ENCODE assay signal across 8 mouse cellular contexts in genomic region chr1:160194529-160195336, GRCm38 (mm10). TPM values are rescaled to one million over a fixed set of nuclear protein-coding genes. Genes with fewer than 3 reads are reported as not detected.
A peak's percentile ranks its signal among the peaks of the same experiment; 100 is the strongest.
DNase-seq lines count a peak whose midpoint lies in the region; ATAC-seq and TF ChIP-seq lines count a peak whose summit lies in the region.

Gene Mrps14 (plus strand): TSS chr1:160195215.

- ATAC-seq in G1E (ENCODE audit: extremely low read depth, insufficient number of reproducible peaks, low FRiP score, poor library complexity, severe bottlenecking): peak; percentile 97
- ATAC-seq in forebrain, embryonic 16.5 days: peak; percentile 99
- ATAC-seq in lung, embryonic 14.5 days (ENCODE audit: insufficient read depth): peak; percentile 99

- H3K36me3 ChIP-seq in G1E (replicated peaks): peaks cover 35% of the 10 kb centered on the region
- peaks cover 6% of the 10 kb centered on the region; the same call in 1 of the 2 replicates for H3K36me3 ChIP-seq in forebrain, embryonic 16.5 days (ENCODE audit: control insufficient read depth, insufficient read depth)
- H3K36me3 ChIP-seq in lung, embryonic 14.5 days (ENCODE audit: insufficient read depth): peaks cover 19% of the 10 kb centered on the region
- H3K36me3 ChIP-seq in thymus, adult 2 months (ENCODE audit: control insufficient read depth, insufficient read depth, low read length): peaks cover 4% of the 10 kb centered on the region; the same call in 1 of the 2 replicates

- H3K27ac ChIP-seq in forebrain, embryonic 16.5 days (ENCODE audit: low read length): peak within 1 kb of the TSS; percentile 75
- peak within 1 kb of the TSS; percentile 92 for H3K27ac ChIP-seq in layer of hippocampus, adult 2 months
- H3K27ac ChIP-seq in lung, embryonic 14.5 days (ENCODE audit: low read depth): peak within 1 kb of the TSS; percentile 71
- H3K27ac ChIP-seq in olfactory bulb, adult 2 months (ENCODE audit: insufficient read depth, low read depth, low read length): no peak within 1 kb of the TSS
- peak within 1 kb of the TSS; percentile 13; the same call in 1 of the 2 replicates for H3K27ac ChIP-seq in thymus, adult 2 months (ENCODE audit: control insufficient read depth, insufficient read depth, low read length)

- peak within 1 kb of the TSS; percentile 91 for H3K4me3 ChIP-seq in G1E (ENCODE audit: low read depth, low read length)
- peak within 1 kb of the TSS; percentile 95 for H3K4me3 ChIP-seq in forebrain, embryonic 16.5 days (replicated peaks; ENCODE audit: low read length)
- H3K4me3 ChIP-seq in layer of hippocampus, adult 2 months: peak within 1 kb of the TSS; percentile 95
- H3K4me3 ChIP-seq in lung, embryonic 14.5 days (ENCODE audit: low read depth, low read length): peak within 1 kb of the TSS; percentile 87
- H3K4me3 ChIP-seq in olfactory bulb, adult 2 months (ENCODE audit: insufficient read depth, low read depth, low read length): peak within 1 kb of the TSS; percentile 51
- peak within 1 kb of the TSS; percentile 88 for H3K4me3 ChIP-seq in thymus, adult 2 months (ENCODE audit: control insufficient read depth, insufficient read depth, low read length)

- H3K9me3 ChIP-seq in G1E (replicated peaks): no peaks in the 10 kb centered on the region
- H3K9me3 ChIP-seq in forebrain, embryonic 16.5 days (ENCODE audit: control insufficient read depth, low read length): no peaks in the 10 kb centered on the region
- no peaks in the 10 kb centered on the region for H3K9me3 ChIP-seq in lung, embryonic 14.5 days (ENCODE audit: low read depth, low read length)

- H3K4me1 ChIP-seq in G1E (ENCODE audit: insufficient read depth, low read depth, low read length): peaks cover 25% of the 10 kb centered on the region
- H3K4me1 ChIP-seq in forebrain, embryonic 16.5 days (replicated peaks; ENCODE audit: control insufficient read depth, insufficient read depth, low read length): peaks cover 13% of the 10 kb centered on the region
- H3K4me1 ChIP-seq in lung, embryonic 14.5 days (ENCODE audit: insufficient read depth): no peaks in the 10 kb centered on the region
- H3K4me1 ChIP-seq in olfactory bulb, adult 2 months (ENCODE audit: control insufficient read depth, insufficient read depth, low read length): no peaks in the 10 kb centered on the region
- peaks cover 4% of the 10 kb centered on the region for H3K4me1 ChIP-seq in thymus, adult 2 months (replicated peaks; ENCODE audit: control insufficient read depth, insufficient read depth, low read length)

- H3K4me2 ChIP-seq in forebrain, embryonic 16.5 days (ENCODE audit: low read length): peak within 1 kb of the TSS; percentile 96
- peak within 1 kb of the TSS; percentile 69 for H3K4me2 ChIP-seq in lung, embryonic 14.5 days

- H3K9ac ChIP-seq in forebrain, embryonic 16.5 days (replicated peaks; ENCODE audit: low read depth, low read length): peak within 1 kb of the TSS; percentile 87
- peak within 1 kb of the TSS; percentile 90 for H3K9ac ChIP-seq in lung, embryonic 14.5 days

- H3K27me3 ChIP-seq in G1E (ENCODE audit: insufficient read depth, low read length): peaks cover 17% of the 10 kb centered on the region
- H3K27me3 ChIP-seq in forebrain, embryonic 16.5 days (replicated peaks; ENCODE audit: control insufficient read depth, insufficient read depth, low read length): no peaks in the 10 kb centered on the region
- H3K27me3 ChIP-seq in lung, embryonic 14.5 days (ENCODE audit: insufficient read depth, low read length): no peaks in the 10 kb centered on the region
- H3K27me3 ChIP-seq in thymus, adult 2 months (ENCODE audit: control insufficient read depth, insufficient read depth, low read length): no peaks in the 10 kb centered on the region

- WGBS in forebrain, embryonic 16.5 days: 6% methylated on average over 31 of the region's 31 CpGs
- WGBS in lung, embryonic 14.5 days: 6% methylated on average over 31 of the region's 31 CpGs
- WGBS in olfactory bulb, adult 2 months: 2% methylated on average over 31 of the region's 31 CpGs
- 7% methylated on average over 31 of the region's 31 CpGs for WGBS in thymus, adult 2 months

- peak; percentile 89 for DNase-seq in G1E (ENCODE audit: low spot score)
- peak; percentile 98 to 99 for DNase-seq in cerebellum, adult 18-20 months
- peak; percentile 97 to 98 for DNase-seq in heart, postnatal 36 days
- peak; percentile 97 to 99 for DNase-seq in layer of hippocampus, adult 2 months (ENCODE audit: low spot score in 2 of 2)
- DNase-seq in lung, embryonic 14.5 days: peak; percentile 100
- peak; percentile 98 for DNase-seq in thymus, adult 2 months

- peak; percentile 70 for TF ChIP-seq POLR2A in olfactory bulb, adult 2 months (IDR thresholded peaks at IDR 0.05; ENCODE audit: insufficient read depth, low read depth, low read length)
- TF ChIP-seq POLR2A in thymus, adult 2 months (IDR thresholded peaks at IDR 0.05; ENCODE audit: control insufficient read depth, extremely low read depth, insufficient read depth, low read length, poor library complexity): peak; percentile 69; the same call in 1 of the 2 replicates

- intact Hi-C loops in heart, postnatal 36 days (cut with DNase I): loop anchor here (1.0 kb wide), 1 partner anchor 17 kb away; no protein-coding TSS in a partner anchor

- TF ChIP-seq CTCF in G1E (IDR thresholded peaks at IDR 0.05; ENCODE audit: low read depth, low read length): 0 out of 2 replicates have a peak, but pooled peaks have one; percentile 19
- peak; percentile 91 for TF ChIP-seq CTCF in layer of hippocampus, adult 2 months (conservative IDR thresholded peaks at IDR 0.05)
- TF ChIP-seq CTCF in lung, embryonic 14.5 days (IDR thresholded peaks at IDR 0.05; ENCODE audit: low read depth): peak; percentile 82
- peak; percentile 62 for TF ChIP-seq CTCF in olfactory bulb, adult 2 months (IDR thresholded peaks at IDR 0.05; ENCODE audit: insufficient read depth, low read depth, low read length)
- peak; percentile 84 for TF ChIP-seq CTCF in thymus, adult 2 months (IDR thresholded peaks at IDR 0.05; ENCODE audit: borderline replicate concordance, control insufficient read depth, extremely low read depth, insufficient read depth, low read length, poor library complexity)

RNA-seq across cellular contexts. Expression of gene Mrps14, which starts in this region (rescaled TPM):
- total RNA-seq in G1E (2014; fragmentation: Nextera tagmentation): 57.4 and 57.9 TPM in 2 replicates
- 216 and 240 TPM in 2 replicates for total RNA-seq in G1E (2017)
- polyA plus RNA-seq in G1E (2012): 1.3 TPM in 2 replicates
- polyA plus RNA-seq in forebrain, embryonic 16.5 days (2015; fragmentation: Nextera tagmentation; extraction: Ambion mirVana): 162 and 186 TPM in 2 replicates
- total RNA-seq in heart, postnatal 36 days (2021): 100 to 1,000 TPM in 1 of 2 experiments, 10 to 100 TPM in 1; 95.8 to 110 TPM
- total RNA-seq in layer of hippocampus, adult 2 months (2021): 10 to 100 TPM; 61.7 to 65.0 TPM
- 243 and 255 TPM in 2 replicates for polyA plus RNA-seq in lung, embryonic 14.5 days (2014; fragmentation: Nextera tagmentation; extraction: Ambion mirVana)
- polyA plus RNA-seq in olfactory bulb, adult 2 months (2012; ENCODE audit: insufficient read depth, insufficient read length, low replicate concordance, missing spikeins): not detected in 2 replicates
- polyA plus RNA-seq in thymus, adult 2 months (2012; rRNA removed): 32.8 and 34.9 TPM in 2 replicates

Comparison
In these comparisons a context has a peak if more than half of its experiments do, and no peak if none do; other contexts are left out.
1. RNA of gene Mrps14 (polyA plus RNA-seq): 243 to 255 TPM in lung, embryonic 14.5 days, 162 to 186 TPM in forebrain, embryonic 16.5 days, not detected in olfactory bulb, adult 2 months and 32.8 to 34.9 TPM in thymus, adult 2 months; 1.3 TPM in G1E; every median in the first group is over 10 times any median in the second.
2. CTCF ChIP-seq: peak in every context shown above with its lines; median percentile 91 in layer of hippocampus, adult 2 months; 84 in thymus, adult 2 months; 82 in lung, embryonic 14.5 days; 62 in olfactory bulb, adult 2 months; 19 in G1E.
3. Peak in every context shown above with its lines, with median percentiles within 50 percentile points of each other: ATAC-seq, DNase-seq and H3K4me3 ChIP-seq.